Comparison of ENCODE assay signal across 8 mouse cellular contexts in the genomic region with DNA sequence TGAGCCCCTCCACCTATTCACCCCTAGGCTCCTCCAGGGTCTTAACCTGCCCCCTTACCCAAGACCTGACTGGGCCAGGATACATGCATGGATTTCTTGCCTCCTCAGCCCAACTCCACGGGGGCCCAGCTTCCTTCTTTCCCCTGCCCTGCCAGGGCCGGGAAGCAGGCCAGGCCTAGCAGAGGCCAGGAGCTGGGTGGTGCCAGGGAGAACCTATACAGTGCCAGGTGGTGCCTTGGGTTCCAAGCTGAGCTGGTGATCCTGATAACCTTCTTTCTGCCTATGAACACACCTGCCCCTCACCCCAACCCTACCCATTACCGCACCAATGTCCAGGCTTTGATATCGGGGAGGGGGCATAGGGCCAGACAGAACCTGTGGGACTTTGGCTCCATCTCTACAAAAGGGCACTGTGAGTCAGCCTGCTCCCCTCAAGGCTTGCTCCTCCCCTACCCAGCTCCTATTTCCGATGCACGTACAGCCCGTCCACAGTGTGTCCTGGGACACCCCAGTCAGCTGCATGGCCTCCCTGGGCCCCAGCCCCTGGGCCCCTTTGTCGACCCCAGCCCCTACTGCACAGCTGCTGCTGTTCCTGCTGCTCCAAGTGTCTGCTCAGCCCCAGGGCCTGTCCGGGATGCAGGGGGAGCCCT. TPM values are rescaled to one million over a fixed set of nuclear protein-coding genes. Genes with fewer than 3 reads are reported as not detected.
DNase-seq lines count a peak whose midpoint lies in the region; ATAC-seq and TF ChIP-seq lines count a peak whose summit lies in the region.

A gene (plus strand): TSS at position 431 of the 650 bp plus-strand sequence.

- no peak for TF ChIP-seq RAD21 in MEL (IDR thresholded peaks at IDR 0.05; ENCODE audit: low read depth, low read length)

- H3K79me2 ChIP-seq in MEL (ENCODE audit: control insufficient read depth, insufficient read depth, low read length, poor library complexity) = no peaks in the 10 kb centered on the region; the same call in 1 of the 2 replicates

- peaks cover 9% of the 10 kb centered on the region for H3K27me3 ChIP-seq in heart, embryonic 12.5 days (replicated peaks)
- H3K27me3 ChIP-seq in MEL (ENCODE audit: control insufficient read depth in 1 of 2, insufficient read depth in 2 of 2, low read length in 2 of 2) = no peaks in the 10 kb centered on the region

- ATAC-seq in heart, embryonic 12.5 days (ENCODE audit: insufficient number of reproducible peaks, low FRiP score) = peak; percentile 34; the same call in 1 of the 2 replicates
- ATAC-seq in monocyte, adult 5-6 weeks (replicated peaks; ENCODE audit: insufficient number of reproducible peaks, low FRiP score, low TSS enrichment, poor library complexity, severe bottlenecking) = no peak
- no peak for ATAC-seq in erythroid progenitor cell, adult 5-6 weeks (replicated peaks; ENCODE audit: low FRiP score, poor library complexity, severe bottlenecking)

- H3K4me1 ChIP-seq in heart, embryonic 12.5 days (replicated peaks) = peaks cover 25% of the 10 kb centered on the region
- H3K4me1 ChIP-seq in MEL (ENCODE audit: control insufficient read depth in 1 of 2, insufficient read depth in 2 of 2, low read length in 2 of 2) = peaks cover 12 to 27% of the 10 kb centered on the region in 2 experiments

- H3K9me3 ChIP-seq in heart, embryonic 12.5 days (replicated peaks) = no peaks in the 10 kb centered on the region
- H3K9me3 ChIP-seq in MEL (replicated peaks; ENCODE audit: insufficient read depth, low read length) = no peaks in the 10 kb centered on the region

- TF ChIP-seq CTCF in MEL (IDR thresholded peaks at IDR 0.05 in 2 of 3, conservative IDR thresholded peaks at IDR 0.05 in 1 of 3; ENCODE audit: control insufficient read depth in 1 of 3, insufficient read depth in 1 of 3, low read depth in 2 of 3, low read length in 3 of 3, poor library complexity in 1 of 3, severe bottlenecking in 1 of 3) = no peak

- no peak for TF ChIP-seq POLR2A in MEL (IDR thresholded peaks at IDR 0.05; ENCODE audit: control insufficient read depth in 1 of 2, insufficient read depth in 1 of 2, low read depth in 1 of 2, low read length in 2 of 2, poor library complexity in 1 of 2)

- H3K27ac ChIP-seq in heart, embryonic 12.5 days (ENCODE audit: poor library complexity, severe bottlenecking) = no peak within 1 kb of the TSS
- no peak within 1 kb of the TSS for H3K27ac ChIP-seq in MEL (ENCODE audit: control insufficient read depth, low read depth, low read length)

- TF ChIP-seq EP300 in MEL (IDR thresholded peaks at IDR 0.05; ENCODE audit: low read depth in 1 of 2, low read length in 2 of 2) = no peak

- peak within 1 kb of the TSS; percentile 65 for H3K4me3 ChIP-seq in heart, embryonic 12.5 days
- peak within 1 kb of the TSS; percentile 71 to 91; a peak in 3 of 4 replicates for H3K4me3 ChIP-seq in MEL (ENCODE audit: control insufficient read depth in 1 of 2, insufficient read depth in 1 of 2, low read depth in 2 of 2, low read length in 2 of 2)

- peak within 1 kb of the TSS; percentile 97 for H3K4me2 ChIP-seq in heart, embryonic 12.5 days

- no peaks in the 10 kb centered on the region for H3K36me3 ChIP-seq in heart, embryonic 12.5 days
- H3K36me3 ChIP-seq in MEL (ENCODE audit: control insufficient read depth in 1 of 2, insufficient read depth in 2 of 2, low read length in 2 of 2) = peaks cover 0 to 14% of the 10 kb centered on the region in 2 experiments; a peak in 2 of 4 replicates

- WGBS in heart, embryonic 12.5 days = 63% methylated on average over 9 of the region's 9 CpGs
- 24% methylated on average over 9 of the region's 9 CpGs for WGBS in large intestine, adult 2 months

- H3K9ac ChIP-seq in heart, embryonic 12.5 days = peak within 1 kb of the TSS; percentile 77
- no peak within 1 kb of the TSS for H3K9ac ChIP-seq in MEL (ENCODE audit: control insufficient read depth, low read depth, low read length, poor library complexity, severe bottlenecking)

- no peak for DNase-seq in heart, adult 11 months
- DNase-seq in MEL (ENCODE audit: low read depth, low spot score) = no peak
- peak; percentile 86 to 88 for DNase-seq in cerebellum, postnatal 36 days
- no peak for DNase-seq in large intestine, adult 2 months (ENCODE audit: low read depth, low spot score)
- DNase-seq in adrenal gland, adult 18-20 months (ENCODE audit: low spot score in 2 of 2) = no peak

TF ChIP-seq in MEL, 35 proteins besides CTCF, POLR2A, EP300 and RAD21:
- TF ChIP-seq CHD1 (IDR thresholded peaks at IDR 0.05; ENCODE audit: low read depth, low read length) = no peak
- TF ChIP-seq JUND (IDR thresholded peaks at IDR 0.05; ENCODE audit: low read depth, low read length) = no peak
- TF ChIP-seq TBP (IDR thresholded peaks at IDR 0.05; ENCODE audit: low read depth, low read length) = no peak
- no peak for TF ChIP-seq SIN3A (IDR thresholded peaks at IDR 0.05; ENCODE audit: low read length)
- TF ChIP-seq CHD2 (IDR thresholded peaks at IDR 0.05; ENCODE audit: low read length) = no peak
- TF ChIP-seq MYC (IDR thresholded peaks at IDR 0.05; ENCODE audit: low read depth, low read length) = no peak
- TF ChIP-seq BHLHE40 (IDR thresholded peaks at IDR 0.05; ENCODE audit: borderline replicate concordance, low read depth, low read length) = no peak
- no peak for TF ChIP-seq MAFK (IDR thresholded peaks at IDR 0.05; ENCODE audit: borderline replicate concordance, low read depth, low read length)
- TF ChIP-seq MAZ (IDR thresholded peaks at IDR 0.05; ENCODE audit: low read depth, low read length) = no peak
- TF ChIP-seq SMC3 (IDR thresholded peaks at IDR 0.05; ENCODE audit: low read depth, low read length) = no peak
- TF ChIP-seq GATA1 (IDR thresholded peaks at IDR 0.05; ENCODE audit: low read depth, low read length) = no peak
- TF ChIP-seq USF2 (IDR thresholded peaks at IDR 0.05; ENCODE audit: borderline replicate concordance in 1 of 2, insufficient read depth in 1 of 2, low read depth in 1 of 2, low read length in 2 of 2) = no peak

RNA-seq across cellular contexts. Expression of the gene that starts here (rescaled TPM):
- 1.6 and 2.0 TPM in 2 replicates for polyA plus RNA-seq in heart, embryonic 12.5 days (2016; fragmentation: Nextera tagmentation; extraction: Ambion mirVana)
- total RNA-seq in MEL (2012; rRNA removed) = 0.77 and 1.2 TPM in 2 replicates
- 1 to 10 TPM in 1 of 2 experiments, not detected in 1; 3.3 TPM for polyA plus RNA-seq in MEL (2012; ENCODE audit: insufficient read depth in 1 of 2, insufficient read length in 2 of 2, low read depth in 1 of 2, low replicate concordance in 2 of 2, missing spikeins in 1 of 2)
- polyA plus RNA-seq in large intestine, adult 2 months (2012; rRNA removed) = 50.4 and 64.5 TPM in 2 replicates
- total RNA-seq in monocyte, adult 5-6 weeks (2017) = 0.75 to 1.7 TPM (median 1.0 TPM) in 3 replicates
- total RNA-seq in erythroid progenitor cell, adult 5-6 weeks (2015; ENCODE audit: low replicate concordance) = 1.7 TPM in 1 of 2 replicates, not detected in the other
- not detected in 2 replicates for total RNA-seq in erythroid progenitor cell, adult 5-6 weeks (2017; ENCODE audit: low replicate concordance)
- under 1 TPM; 0.56 to 0.61 TPM for total RNA-seq in adrenal gland, adult 18-20 months (2021)

Comparison
In these comparisons a context has a peak if more than half of its experiments do, and no peak if none do; other contexts are left out.
1. DNase-seq: peak in cerebellum, postnatal 36 days (2 of 2); none in heart, adult 11 months (single experiment), MEL (single experiment), large intestine, adult 2 months (single experiment) and adrenal gland, adult 18-20 months (0 of 2).